Mouse (Mus musculus) limb, embryonic 14.5 days (tissue): ENCODE measurements around the gene Tubgcp3. TPM values are rescaled to one million over a fixed set of nuclear protein-coding genes. Genes with fewer than 3 reads are reported as not detected.

Experiments
- ATAC-seq: fragments of 200-750 bp; cut with Nextera tagmentation; 2 replicates; pipeline ENCODE4 v1.8.0; 2017; ENCODE audit warnings: low read depth, moderate number of reproducible peaks, moderate TSS enrichment; ENCODE audit not compliant: low FRiP score
- DNase-seq: peaks from one replicate; pipeline ENCODE4 v3.0.0-alpha.2; 2015; ENCODE audit warnings: low spot score
- H3K27ac ChIP-seq: fragments of 300-500 bp; sonication (generic); replicated peaks from 2 replicates; pipeline ENCODE4 v1.5.1; 2014; ENCODE audit warnings: low read depth, mild to moderate bottlenecking, low read length, moderate library complexity, mixed read lengths
- H3K27me3 ChIP-seq: fragments of 300-500 bp; sonication (generic); 2 replicates; pipeline ENCODE4 v1.6.1; 2014; ENCODE audit warnings: low read length, mixed read lengths; ENCODE audit not compliant: control insufficient read depth, insufficient read depth
- H3K36me3 ChIP-seq: fragments of 300-500 bp; sonication (generic); 2 replicates; pipeline ENCODE4 v1.6.1; 2014; ENCODE audit warnings: mild to moderate bottlenecking, low read length, moderate library complexity, mixed read lengths; ENCODE audit not compliant: control insufficient read depth, insufficient read depth
- H3K4me1 ChIP-seq: fragments of 300-500 bp; sonication (generic); 2 replicates; pipeline ENCODE4 v1.6.1; 2014; ENCODE audit warnings: antibody characterized with exemption, low read length, mixed read lengths; ENCODE audit not compliant: control insufficient read depth, insufficient read depth
- H3K4me2 ChIP-seq: fragments of 300-500 bp; sonication (generic); replicated peaks from 2 replicates; pipeline ENCODE4 v1.6.1; 2014; ENCODE audit warnings: low read depth, mild to moderate bottlenecking, low read length, moderate library complexity; ENCODE audit not compliant: severe bottlenecking
- H3K4me3 ChIP-seq: fragments of 300-500 bp; sonication (generic); replicated peaks from 2 replicates; pipeline ENCODE4 v1.5.1; 2014; ENCODE audit warnings: low read length
- H3K9ac ChIP-seq: fragments of 300-500 bp; sonication (generic); 2 replicates; pipeline ENCODE4 v1.6.1; 2014; ENCODE audit warnings: mild to moderate bottlenecking, low read depth, low read length, moderate library complexity; ENCODE audit not compliant: severe bottlenecking
- H3K9me3 ChIP-seq: fragments of 300-500 bp; sonication (generic); 2 replicates; pipeline ENCODE4 v1.6.1; 2016; ENCODE audit warnings: low read length; ENCODE audit not compliant: control insufficient read depth
- POLR2A ChIP-seq: fragments of 200-500 bp; IDR thresholded peaks from 2 replicates; pipeline ENCODE4 v1.8.0; 2012; ENCODE audit warnings: inconsistent platforms, mild to moderate bottlenecking, moderate library complexity, borderline replicate concordance; ENCODE audit not compliant: insufficient read depth, insufficient read length; ENCODE audit errors: extremely low read depth
- WGBS: fragments of 180-500 bp; shearing (Covaris S2); extraction: QIAGEN DNeasy Blood & Tissue Kit; methylation state at CpG from one replicate; pipeline ENCODE4 v1.1.7; 2014; 5-methylcytosine and 5-hydroxymethylcytosine counted together
- polyA plus RNA-seq, 2 experiments: library from polyadenylated mRNA; depleted of rRNA in 1 of 2; stranded (reverse) in 1 of 2; unstranded in 1 of 2; fragments of >200 nt; fragmentation: Nextera tagmentation in 1 of 2; extraction: Ambion mirVana in 1 of 2; gene quantifications; 2 replicates each; pipeline versions ENCODE4 v1.2.1 to v1.2.3; 2012 to 2014

Tubgcp3 gene
- polyA plus RNA-seq, 2 experiments: 32.1 to 67.2 TPM

DNA sequence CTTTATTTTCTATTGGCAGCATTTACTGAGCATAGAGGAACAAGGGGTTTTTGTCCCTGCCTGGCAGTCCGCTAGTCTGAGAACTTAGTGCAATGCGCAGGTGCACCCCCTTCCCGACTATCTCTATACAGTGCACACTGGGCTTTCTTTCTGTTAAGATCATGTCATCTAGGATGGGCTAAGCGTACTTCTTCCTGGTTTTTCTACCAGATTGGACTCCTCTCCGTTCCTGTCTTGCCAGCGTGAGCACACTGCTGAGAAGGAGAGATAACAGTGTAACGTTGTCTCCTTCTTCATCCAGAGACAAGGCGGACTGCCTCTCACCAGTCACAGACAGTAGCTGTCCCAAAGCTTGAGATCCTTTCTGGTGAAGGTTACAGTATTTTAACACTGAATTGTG, 27.7 kb downstream of the Tubgcp3 start:
- no peak overlapping the region for H3K9ac ChIP-seq
- no peaks in the 10 kb centered on the region for H3K9me3 ChIP-seq
- DNase-seq: no peak
- H3K36me3 ChIP-seq: peaks cover 57% of the 10 kb centered on the region
- WGBS: 95% methylated on average over 8 of the region's 8 CpGs
- TF ChIP-seq POLR2A: no peak
- no peak overlapping the region for H3K4me2 ChIP-seq
- H3K27ac ChIP-seq: no peak overlapping the region
- no peaks in the 10 kb centered on the region for H3K4me1 ChIP-seq
- ATAC-seq: no peak
- H3K27me3 ChIP-seq: no peaks in the 10 kb centered on the region
- H3K4me3 ChIP-seq: no peak overlapping the region

DNA sequence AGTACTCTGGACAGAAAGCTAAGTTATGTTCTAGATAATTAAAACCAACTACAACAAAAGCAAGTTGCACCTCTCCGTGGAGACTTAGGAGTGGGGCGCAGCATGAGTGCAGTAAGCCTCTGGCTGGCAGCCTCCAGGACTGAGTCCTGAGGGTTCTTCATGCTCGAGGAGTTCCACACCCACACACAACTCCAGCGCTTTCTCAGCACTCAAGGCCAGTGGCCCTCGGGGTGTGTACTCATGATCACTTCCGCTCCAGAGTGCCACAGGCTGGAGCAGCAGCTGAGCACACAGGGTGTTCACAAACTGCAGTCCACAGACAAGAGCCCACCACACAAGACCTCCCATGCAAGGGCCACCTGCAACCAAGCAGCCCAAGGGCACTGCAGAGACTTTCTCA, 30.5 kb downstream of the Tubgcp3 start:
- DNase-seq (no peak), ATAC-seq (no peak)
- Histone ChIP-seq H3K4me3 (no peak overlapping the region), H3K9me3 (no peaks in the 10 kb centered on the region), H3K36me3 (peaks cover 65% of the 10 kb centered on the region), H3K9ac (no peak overlapping the region), H3K27ac (no peak overlapping the region), H3K4me2 (no peak overlapping the region), H3K4me1 (no peaks in the 10 kb centered on the region), H3K27me3 (no peaks in the 10 kb centered on the region)
- WGBS: 91% methylated on average over 6 of the region's 6 CpGs
- TF ChIP-seq POLR2A: no peak

DNA sequence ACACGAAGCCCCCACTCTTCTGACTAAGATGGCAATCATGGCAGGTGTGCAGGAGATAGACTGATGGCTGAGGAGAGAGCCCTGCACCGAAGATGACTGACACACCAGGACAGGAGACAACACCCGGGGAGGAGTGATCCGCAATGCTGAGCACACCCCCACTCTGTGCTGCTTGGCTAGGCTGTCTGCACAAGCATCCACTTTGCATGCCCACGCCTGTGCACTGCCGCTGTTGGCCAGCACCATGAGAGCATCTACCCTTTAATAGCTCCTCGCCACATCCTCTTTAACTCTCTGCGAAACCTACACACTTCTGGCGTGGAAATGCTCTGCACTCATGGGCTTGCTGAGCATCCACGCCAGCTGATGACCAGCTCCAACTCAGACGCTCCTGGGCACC, 33.6 kb downstream of the Tubgcp3 start:
- Histone ChIP-seq H3K27me3 (no peaks in the 10 kb centered on the region), H3K27ac (no peak overlapping the region), H3K4me1 (no peaks in the 10 kb centered on the region), H3K9me3 (no peaks in the 10 kb centered on the region), H3K4me3 (no peak overlapping the region), H3K9ac (no peak overlapping the region), H3K36me3 (peaks cover 77% of the 10 kb centered on the region), H3K4me2 (no peak overlapping the region)
- TF ChIP-seq POLR2A: no peak
- ATAC-seq: no peak
- 90% methylated on average over 11 of the region's 11 CpGs for WGBS
- no peak for DNase-seq

DNA sequence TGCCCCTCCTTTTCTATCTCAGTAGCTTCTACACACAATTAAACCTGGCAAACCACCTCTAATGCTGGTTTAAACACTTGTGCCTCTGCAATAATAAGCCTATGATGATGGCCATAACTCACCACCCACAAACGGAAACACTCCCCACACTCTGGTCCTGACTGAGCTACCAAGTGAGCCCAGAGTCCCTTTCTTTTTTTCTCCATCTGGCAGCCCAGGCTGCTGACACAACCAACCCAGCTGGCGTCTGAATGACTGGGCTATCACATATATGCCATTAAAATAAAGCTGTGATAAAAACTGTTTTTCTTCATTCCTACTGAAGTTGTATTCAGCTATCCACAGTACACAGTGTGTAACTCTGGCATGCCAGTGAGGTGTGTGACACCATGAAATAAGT, 36.7 kb downstream of the Tubgcp3 start:
- Histone ChIP-seq H3K9ac (no peak overlapping the region), H3K27me3 (no peaks in the 10 kb centered on the region), H3K4me2 (no peak overlapping the region), H3K4me1 (no peaks in the 10 kb centered on the region), H3K36me3 (peaks cover 85% of the 10 kb centered on the region), H3K27ac (no peak overlapping the region), H3K4me3 (no peak overlapping the region), H3K9me3 (no peaks in the 10 kb centered on the region)
- ATAC-seq (no peak), DNase-seq (no peak)
- TF ChIP-seq POLR2A: no peak
- 72% methylated on average over 2 of the region's 2 CpGs for WGBS

DNA sequence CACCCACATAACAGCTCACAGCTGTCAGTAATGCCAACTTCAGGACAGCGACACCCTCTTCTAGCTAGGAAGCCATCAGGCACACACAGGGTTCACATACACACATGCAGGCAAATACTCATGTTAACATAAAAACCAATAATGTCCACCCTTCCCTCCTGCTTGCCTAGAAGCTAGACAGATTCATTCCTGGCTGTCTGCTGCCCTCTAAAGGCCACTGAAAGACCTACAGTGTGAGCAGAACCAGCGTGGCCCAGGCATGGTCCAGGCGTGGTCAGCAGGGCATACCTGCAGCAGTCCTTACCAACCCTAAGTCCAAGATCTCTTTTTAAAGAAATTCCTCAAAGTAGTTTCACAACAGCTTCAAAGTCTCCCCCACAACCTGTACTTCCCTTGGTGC, 43.0 kb downstream of the Tubgcp3 start:
- TF ChIP-seq POLR2A: no peak
- no peak overlapping the region for H3K9ac ChIP-seq
- peak; percentile 53 for DNase-seq
- no peaks in the 10 kb centered on the region for H3K9me3 ChIP-seq
- H3K27ac ChIP-seq: no peak overlapping the region
- no peaks in the 10 kb centered on the region for H3K27me3 ChIP-seq
- ATAC-seq: 0 out of 2 replicates have a peak, but pooled peaks have one; percentile 65
- 50% methylated on average over 3 of the region's 3 CpGs for WGBS
- H3K36me3 ChIP-seq: peaks cover 46% of the 10 kb centered on the region
- H3K4me1 ChIP-seq: peaks cover 6% of the 10 kb centered on the region; the same call in 1 of the 2 replicates
- H3K4me3 ChIP-seq: no peak overlapping the region
- no peak overlapping the region for H3K4me2 ChIP-seq

DNA sequence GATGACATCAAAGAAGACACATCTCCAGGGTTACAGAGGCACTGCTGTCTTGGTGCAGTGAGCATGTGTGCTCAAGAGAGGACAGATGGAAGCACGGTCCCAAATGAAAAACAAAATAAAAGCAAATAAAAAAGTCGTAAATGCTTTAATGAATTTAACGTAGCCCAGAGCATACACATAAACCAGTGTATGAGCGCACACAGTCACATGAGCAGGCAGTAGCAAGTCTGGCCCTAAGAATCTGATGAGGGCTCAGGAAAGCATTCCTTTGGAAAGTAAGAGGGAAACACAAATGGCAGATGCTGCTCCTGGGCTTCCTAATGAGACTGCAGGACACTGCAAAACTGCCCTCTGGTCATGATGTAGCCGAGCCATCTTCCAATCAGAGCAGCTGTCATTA, 46.2 kb downstream of the Tubgcp3 start:
- Histone ChIP-seq H3K27ac (no peak overlapping the region), H3K36me3 (peaks cover 52% of the 10 kb centered on the region), H3K9ac (0 out of 2 replicates have a peak overlapping the region, but pooled peaks have one; percentile 3), H3K4me3 (no peak overlapping the region), H3K27me3 (no peaks in the 10 kb centered on the region), H3K4me2 (no peak overlapping the region), H3K4me1 (peaks cover 6% of the 10 kb centered on the region; the same call in 1 of the 2 replicates), H3K9me3 (no peaks in the 10 kb centered on the region)
- 35% methylated on average over 5 of the region's 5 CpGs for WGBS
- ATAC-seq (no peak), DNase-seq (no peak)
- no peak for TF ChIP-seq POLR2A
